Mouse (Mus musculus) neural tube, embryonic 15.5 days (tissue): ENCODE data around the gene Timm17b. TPM values are rescaled to one million over a fixed set of nuclear protein-coding genes. Genes with fewer than 3 reads are reported as not detected.

Experiments used
- ATAC-seq: fragments of 200-750 bp; cut with Nextera tagmentation; 2 replicates; pipeline ENCODE4 v1.8.0; 2017; ENCODE audit warnings: mild to moderate bottlenecking, moderate TSS enrichment, moderate library complexity; ENCODE audit not compliant: low FRiP score
- H3K27ac ChIP-seq: fragments of 300-500 bp; sonication (generic); replicated peaks from 2 replicates; pipeline ENCODE4 v1.5.1; 2015; ENCODE audit warnings: mild to moderate bottlenecking, inconsistent platforms
- H3K27me3 ChIP-seq: fragments of 300-500 bp; sonication (generic); replicated peaks from 2 replicates; pipeline ENCODE4 v1.6.1; 2015; ENCODE audit warnings: inconsistent platforms
- H3K36me3 ChIP-seq: fragments of 300-500 bp; sonication (generic); 2 replicates; pipeline ENCODE4 v1.6.1; 2015; ENCODE audit warnings: inconsistent platforms
- H3K4me1 ChIP-seq: fragments of 300-500 bp; sonication (generic); 2 replicates; pipeline ENCODE4 v1.6.1; 2015; ENCODE audit warnings: inconsistent platforms
- H3K4me2 ChIP-seq: fragments of 300-500 bp; sonication (generic); 2 replicates; pipeline ENCODE4 v1.6.1; 2015; ENCODE audit warnings: inconsistent platforms, mild to moderate bottlenecking, moderate library complexity
- H3K4me3 ChIP-seq: fragments of 300-500 bp; sonication (generic); replicated peaks from 2 replicates; pipeline ENCODE4 v1.5.1; 2015; ENCODE audit warnings: mild to moderate bottlenecking, inconsistent platforms
- H3K9ac ChIP-seq: fragments of 300-500 bp; sonication (generic); replicated peaks from 2 replicates; pipeline ENCODE4 v1.6.1; 2015; ENCODE audit warnings: mild to moderate bottlenecking, inconsistent platforms
- H3K9me3 ChIP-seq: fragments of 300-500 bp; sonication (generic); replicated peaks from 2 replicates; pipeline ENCODE4 v1.6.1; 2016; ENCODE audit warnings: inconsistent platforms
- WGBS: fragments of 180-500 bp; shearing (Covaris S2); methylation state at CpG from one replicate; pipeline ENCODE4 v1.1.7; 2015; ENCODE audit warnings: mixed read lengths; 5-methylcytosine and 5-hydroxymethylcytosine counted together
- polyA plus RNA-seq: library from polyadenylated mRNA; unstranded; fragments of >200 nt; fragmentation: Nextera tagmentation; extraction: Ambion mirVana; gene quantifications from 2 replicates; pipeline ENCODE4 v1.2.1, GENCODE M21; 2015

The Timm17b gene
- polyA plus RNA-seq, 1 experiment from 2014 or later, result 152 TPM

GRCm38 (mm10) chrX:7922032-7922431 lies 22.9 kb downstream of the Timm17b start:
- no peak for ATAC-seq
- peak overlapping the region; percentile 79; the same call in 1 of the 2 replicates for H3K27ac ChIP-seq
- peak overlapping the region; percentile 65 for H3K4me2 ChIP-seq
- no peaks in the 10 kb centered on the region for H3K36me3 ChIP-seq
- peak overlapping the region; percentile 51 for H3K4me3 ChIP-seq
- WGBS, result 18% methylated on average over 31 of the region's 48 CpGs
- H3K27me3 ChIP-seq, result no peaks in the 10 kb centered on the region
- H3K9ac ChIP-seq, result peak overlapping the region; percentile 58; the same call in 1 of the 2 replicates
- H3K9me3 ChIP-seq, result no peaks in the 10 kb centered on the region
- H3K4me1 ChIP-seq, result peaks cover 11% of the 10 kb centered on the region

GRCm38 (mm10) chrX:7926266-7926665 lies 27.1 kb downstream of the Timm17b start:
- Histone ChIP-seq H3K4me2 (no peak overlapping the region), H3K4me1 (peaks cover 11% of the 10 kb centered on the region), H3K36me3 (peaks cover 9% of the 10 kb centered on the region; the same call in 1 of the 2 replicates), H3K27ac (no peak overlapping the region), H3K27me3 (0 out of 2 replicates have a peak, but pooled peaks cover 7% of the 10 kb centered on the region), H3K4me3 (no peak overlapping the region), H3K9me3 (no peaks in the 10 kb centered on the region), H3K9ac (no peak overlapping the region)
- ATAC-seq, result no peak
- 70% methylated on average over 6 of the region's 6 CpGs for WGBS

- Histone ChIP-seq H3K9me3 (no peaks in the 10 kb centered on the region), H3K27me3 (0 out of 2 replicates have a peak, but pooled peaks cover 7% of the 10 kb centered on the region), H3K9ac (no peak overlapping the region), H3K36me3 (peaks cover 17% of the 10 kb centered on the region), H3K4me1 (peaks cover 11% of the 10 kb centered on the region), H3K4me2 (no peak overlapping the region), H3K27ac (no peak overlapping the region), H3K4me3 (no peak overlapping the region)
- 23% methylated on average over 10 of the region's 10 CpGs for WGBS
- ATAC-seq, result no peak
These were observed 28.0 kb downstream of the Timm17b start for GRCm38 (mm10) chrX:7927116-7927515.

- ATAC-seq, result no peak
- WGBS, result 20% methylated on average over 19 of the region's 19 CpGs
These were observed 29.2 kb downstream of the Timm17b start, which contains the start of gene Eras for GRCm38 (mm10) chrX:7928270-7928790. TSS of gene Eras (minus strand) at chrX:7928607.

GRCm38 (mm10) chrX:7936874-7937273 lies 37.7 kb downstream of the Timm17b start:
- Histone ChIP-seq H3K4me1 (no peaks in the 10 kb centered on the region), H3K9me3 (no peaks in the 10 kb centered on the region), H3K9ac (no peak overlapping the region), H3K4me3 (no peak overlapping the region), H3K27ac (no peak overlapping the region), H3K36me3 (peaks cover 13% of the 10 kb centered on the region), H3K4me2 (no peak overlapping the region), H3K27me3 (no peaks in the 10 kb centered on the region)
- 44% methylated on average over 11 of the region's 11 CpGs for WGBS
- no peak for ATAC-seq

More at GRCm38 (mm10) chrX:7928270-7928790, 29.2 kb downstream of the Timm17b start, which contains the start of gene Eras:
- Histone ChIP-seq H3K27ac (no peak within 1 kb of the TSS), H3K4me3 (no peak within 1 kb of the TSS), H3K4me2 (no peak within 1 kb of the TSS), H3K9ac (no peak within 1 kb of the TSS), H3K9me3 (no peaks in the 10 kb centered on the region), H3K27me3 (0 out of 2 replicates have a peak, but pooled peaks cover 7% of the 10 kb centered on the region), H3K36me3 (peaks cover 22% of the 10 kb centered on the region), H3K4me1 (peaks cover 2% of the 10 kb centered on the region)

GRCm38 (mm10) chrX:7937667-7938066 lies 38.5 kb downstream of the Timm17b start:
- no peak overlapping the region for H3K4me2 ChIP-seq
- no peak overlapping the region for H3K4me3 ChIP-seq
- ATAC-seq, result no peak
- H3K27me3 ChIP-seq, result no peaks in the 10 kb centered on the region
- WGBS, result 94% methylated on average over 6 of the region's 6 CpGs
- no peaks in the 10 kb centered on the region for H3K4me1 ChIP-seq
- H3K9ac ChIP-seq, result no peak overlapping the region
- no peaks in the 10 kb centered on the region for H3K9me3 ChIP-seq
- H3K27ac ChIP-seq, result no peak overlapping the region
- H3K36me3 ChIP-seq, result peaks cover 7% of the 10 kb centered on the region; the same call in 1 of the 2 replicates

GRCm38 (mm10) chrX:7945618-7946017 lies 46.5 kb downstream of the Timm17b start:
- WGBS, result 82% methylated on average over 8 of the region's 8 CpGs

GRCm38 (mm10) chrX:7947108-7947899 lies 48.1 kb downstream of the Timm17b start, which contains the start of gene Hdac6:
TSS of gene Hdac6 (minus strand) at chrX:7947889.
- H3K36me3 ChIP-seq, result no peaks in the 10 kb centered on the region; the same call in 1 of the 2 replicates
- H3K4me1 ChIP-seq, result peaks cover 6% of the 10 kb centered on the region; the same call in 1 of the 2 replicates
- H3K4me2 ChIP-seq, result peak within 1 kb of the TSS; percentile 58
- peak within 1 kb of the TSS; percentile 79 for H3K27ac ChIP-seq
- peak; percentile 23 for ATAC-seq
- H3K4me3 ChIP-seq, result peak within 1 kb of the TSS; percentile 49
- peak within 1 kb of the TSS; percentile 50 for H3K9ac ChIP-seq
- 28% methylated on average over 34 of the region's 37 CpGs for WGBS
- no peaks in the 10 kb centered on the region for H3K27me3 ChIP-seq
- no peaks in the 10 kb centered on the region for H3K9me3 ChIP-seq

More at GRCm38 (mm10) chrX:7945618-7946017, 46.5 kb downstream of the Timm17b start:
- no peaks in the 10 kb centered on the region for H3K9me3 ChIP-seq
- no peak for ATAC-seq
- H3K27ac ChIP-seq, result no peak overlapping the region
- no peak overlapping the region for H3K4me2 ChIP-seq
- peaks cover 6% of the 10 kb centered on the region; the same call in 1 of the 2 replicates for H3K4me1 ChIP-seq
- no peak overlapping the region for H3K9ac ChIP-seq
- H3K4me3 ChIP-seq, result no peak overlapping the region
- H3K36me3 ChIP-seq, result peaks cover 4% of the 10 kb centered on the region
- H3K27me3 ChIP-seq, result no peaks in the 10 kb centered on the region

GRCm38 (mm10) chrX:7947900-7948492 lies 48.8 kb downstream of the Timm17b start:
- H3K4me3 ChIP-seq, result peak overlapping the region; percentile 49
- peaks cover 6% of the 10 kb centered on the region; the same call in 1 of the 2 replicates for H3K4me1 ChIP-seq
- no peaks in the 10 kb centered on the region; the same call in 1 of the 2 replicates for H3K36me3 ChIP-seq
- peak; percentile 96 for ATAC-seq
- no peaks in the 10 kb centered on the region for H3K9me3 ChIP-seq
- H3K27me3 ChIP-seq, result no peaks in the 10 kb centered on the region
- peak overlapping the region; percentile 79 for H3K27ac ChIP-seq
- WGBS, result 21% methylated on average over 38 of the region's 38 CpGs
- H3K4me2 ChIP-seq, result peak overlapping the region; percentile 58
- peak overlapping the region; percentile 10; the same call in 1 of the 2 replicates for H3K9ac ChIP-seq

GRCm38 (mm10) chrX:7950091-7950490 lies 50.9 kb downstream of the Timm17b start:
- no peaks in the 10 kb centered on the region for H3K27me3 ChIP-seq
- no peak overlapping the region for H3K27ac ChIP-seq
- H3K4me2 ChIP-seq, result no peak overlapping the region
- peaks cover 6% of the 10 kb centered on the region; the same call in 1 of the 2 replicates for H3K4me1 ChIP-seq
- no peak overlapping the region for H3K4me3 ChIP-seq
- no peak for ATAC-seq
- H3K9me3 ChIP-seq, result no peaks in the 10 kb centered on the region
- H3K9ac ChIP-seq, result no peak overlapping the region
- H3K36me3 ChIP-seq, result no peaks in the 10 kb centered on the region; the same call in 1 of the 2 replicates
- 95% methylated on average over 7 of the region's 7 CpGs for WGBS
